Mouse (Mus musculus): ENCODE measurements around the gene Wfikkn2.

- TF ChIP-seq CTCF (IDR thresholded peaks at IDR 0.05; ENCODE audit: insufficient read depth, low read depth, low read length) (no peak), POLR2A (IDR thresholded peaks at IDR 0.05; ENCODE audit: insufficient read depth, low read depth, low read length) (no peak)
These were observed 32.8 kb downstream of the Wfikkn2 start for GRCm38 (mm10) chr11:94212997-94213396.

Data from olfactory bulb, adult 2 months (tissue).